Mouse (Mus musculus) heart, postnatal 10 days (tissue): ENCODE measurements around the gene Hook2. TPM values are rescaled to one million over a fixed set of nuclear protein-coding genes. Genes with fewer than 3 reads are reported as not detected.

ENCODE experiments used
- total RNA-seq, 2 experiments: library from RNA; stranded (reverse); gene quantifications; 2 replicates each; pipeline ENCODE4 v1.2.3; 2021

The Hook2 gene
- total RNA-seq, 2 experiments from 2014 or later = 1.8 to 2.3 TPM

Other genes with a start within 250 kb of the Hook2 start
- 100 to 1,000 TPM; 256 to 266 TPM for gene Nfix, start 190.3 kb upstream of the Hook2 start, total RNA-seq
- gene Dand5, start 167.8 kb upstream of the Hook2 start, total RNA-seq = 1 to 10 TPM; 3.1 to 3.8 TPM
- gene Gadd45gip1, start 159.1 kb upstream of the Hook2 start, total RNA-seq = 10 to 100 TPM; 23.7 to 25.0 TPM
- gene Rad23a, start 149.9 kb upstream of the Hook2 start, total RNA-seq = 10 to 100 TPM; 77.8 to 88.5 TPM
- gene Calr, start 143.7 kb upstream of the Hook2 start, total RNA-seq = 100 to 1,000 TPM; 275 to 333 TPM
- gene Farsa, start 133.6 kb upstream of the Hook2 start, total RNA-seq = 10 to 100 TPM; 31.7 to 32.5 TPM
- gene Syce2, start 118.5 kb upstream of the Hook2 start, total RNA-seq = 1 to 10 TPM; 6.9 TPM
- 10 to 100 TPM; 31.7 to 32.8 TPM for gene Gcdh, start 96.7 kb upstream of the Hook2 start, total RNA-seq
- gene Klf1, start 88.7 kb upstream of the Hook2 start, total RNA-seq = under 1 TPM; 0.17 to 0.22 TPM
- 1 to 10 TPM; 6.4 to 7.3 TPM for gene Dnase2a, start 82.0 kb upstream of the Hook2 start, total RNA-seq
- gene Mast1, start 53.2 kb upstream of the Hook2 start, total RNA-seq = under 1 TPM in 1 of 2 experiments, not detected in 1; 0.07 TPM
- gene Rtbdn, start 43.6 kb upstream of the Hook2 start, total RNA-seq = not detected
- 1 to 10 TPM in 1 of 2 experiments, not detected in 1; 1.6 TPM for gene Gm49661, start 21.2 kb upstream of the Hook2 start, total RNA-seq
- 100 to 1,000 TPM; 689 to 769 TPM for gene Prdx2, start 21.0 kb upstream of the Hook2 start, total RNA-seq
- 10 to 100 TPM; 53.4 to 55.4 TPM for gene Rnaseh2a, start 20.8 kb upstream of the Hook2 start, total RNA-seq
- gene Junb, start 11.9 kb upstream of the Hook2 start, total RNA-seq = 10 to 100 TPM; 12.6 to 12.7 TPM
- gene Best2, start 23.9 kb downstream of the Hook2 start, total RNA-seq = not detected
- gene Asna1, start 34.7 kb downstream of the Hook2 start, total RNA-seq = 10 to 100 TPM; 78.6 to 79.7 TPM
- 100 to 1,000 TPM; 117 to 120 TPM for gene Trir, start 36.2 kb downstream of the Hook2 start, total RNA-seq
- gene Tnpo2, start 46.3 kb downstream of the Hook2 start, total RNA-seq = 10 to 100 TPM; 32.2 to 39.6 TPM
- 10 to 100 TPM; 12.6 to 13.0 TPM for gene Fbxw9, start 69.5 kb downstream of the Hook2 start, total RNA-seq
- not detected for gene Gm5741, start 77.4 kb downstream of the Hook2 start, total RNA-seq
- gene Dhps, start 81.2 kb downstream of the Hook2 start, total RNA-seq = 10 to 100 TPM; 28.0 to 29.5 TPM
- 10 to 100 TPM; 48.5 to 51.6 TPM for gene Wdr83os, start 90.1 kb downstream of the Hook2 start, total RNA-seq
- gene Wdr83, start 90.7 kb downstream of the Hook2 start, total RNA-seq = 10 to 100 TPM; 27.4 to 27.7 TPM
- gene Man2b1, start 92.7 kb downstream of the Hook2 start, total RNA-seq = 10 to 100 TPM; 32.5 to 34.6 TPM
- gene Zfp791, start 132.5 kb downstream of the Hook2 start, total RNA-seq = 1 to 10 TPM; 2.5 to 2.8 TPM
- not detected for gene Cks1brt, start 161.3 kb downstream of the Hook2 start, total RNA-seq
- gene Olfr371, start 235.4 kb downstream of the Hook2 start, total RNA-seq = not detected